ENCODE assay signal across 26 mouse cellular contexts in genomic region chr6:95277633-95278032, GRCm38 (mm10). TPM values are rescaled to one million over a fixed set of nuclear protein-coding genes. Genes with fewer than 3 reads are reported as not detected.
"Had no signal": no experiment of that assay in that cellular context is flagged by ENCODE, and none has a peak within 500 bp of the region (broad histone marks: within the 10 kb centered on the region; RNA-seq: fewer than 3 reads in every experiment).

No protein-coding gene starts in this region.

- H3K27ac ChIP-seq: intestine, embryonic 15.5 days; kidney, embryonic 15.5 days; liver, embryonic 13.5 days; midbrain, embryonic 15.5 days; neural tube, embryonic 13.5 days; stomach, postnatal 0 days had no signal

- H3K36me3 ChIP-seq: intestine, embryonic 15.5 days; kidney, embryonic 15.5 days; liver, embryonic 13.5 days; midbrain, embryonic 15.5 days; neural tube, embryonic 13.5 days had no signal

- H3K9me3 ChIP-seq: intestine, embryonic 15.5 days; kidney, embryonic 15.5 days; liver, embryonic 13.5 days; midbrain, embryonic 15.5 days; neural tube, embryonic 13.5 days had no signal

- H3K4me2 ChIP-seq: intestine, embryonic 15.5 days; kidney, embryonic 15.5 days; liver, embryonic 13.5 days; midbrain, embryonic 11.5 days; midbrain, embryonic 15.5 days; neural tube, embryonic 13.5 days had no signal

- H3K4me1 ChIP-seq: intestine, embryonic 15.5 days; kidney, embryonic 15.5 days; liver, embryonic 13.5 days; midbrain, embryonic 15.5 days; neural tube, embryonic 13.5 days had no signal

- H3K9ac ChIP-seq: intestine, embryonic 15.5 days; kidney, embryonic 15.5 days; liver, embryonic 13.5 days; midbrain, embryonic 15.5 days; neural tube, embryonic 13.5 days had no signal

- DNase-seq: kidney, adult 11 months; kidney, adult 8-10 months; kidney, postnatal 10 days; kidney, postnatal 36 days; liver, embryonic 13.5 days; lung, adult 2 months; lung, postnatal 14 days; lung, postnatal 4 days; retina, postnatal 1 day; thymus, postnatal 25 days had no signal

- H3K4me3 ChIP-seq: intestine, embryonic 15.5 days; kidney, embryonic 15.5 days; liver, embryonic 13.5 days; midbrain, embryonic 15.5 days; myocyte; neural tube, embryonic 13.5 days had no signal

- ATAC-seq: intestine, embryonic 15.5 days; midbrain, embryonic 15.5 days had no signal

- H3K27me3 ChIP-seq: intestine, embryonic 15.5 days; kidney, embryonic 15.5 days; liver, embryonic 13.5 days; midbrain, embryonic 15.5 days; neural tube, embryonic 13.5 days had no signal

RNA-seq across cellular contexts. Expression of gene Gm10234, which starts 44.3 kb away (rescaled TPM):
- polyA plus RNA-seq: intestine, embryonic 15.5 days; kidney, embryonic 15.5 days; limb, embryonic 11.5 days; limb, embryonic 14.5 days; liver, adult 2 months; liver, embryonic 13.5 days; liver, embryonic 16.5 days; lung, adult 2 months; lung, embryonic 16.5 days; midbrain, embryonic 11.5 days; midbrain, embryonic 15.5 days; myocyte; neural tube, embryonic 13.5 days; small intestine, adult 2 months; spleen, adult 2 months; stomach, embryonic 14.5 days; stomach, postnatal 0 days; thymus, postnatal 0 days had no signal
